In the genomic region with DNA sequence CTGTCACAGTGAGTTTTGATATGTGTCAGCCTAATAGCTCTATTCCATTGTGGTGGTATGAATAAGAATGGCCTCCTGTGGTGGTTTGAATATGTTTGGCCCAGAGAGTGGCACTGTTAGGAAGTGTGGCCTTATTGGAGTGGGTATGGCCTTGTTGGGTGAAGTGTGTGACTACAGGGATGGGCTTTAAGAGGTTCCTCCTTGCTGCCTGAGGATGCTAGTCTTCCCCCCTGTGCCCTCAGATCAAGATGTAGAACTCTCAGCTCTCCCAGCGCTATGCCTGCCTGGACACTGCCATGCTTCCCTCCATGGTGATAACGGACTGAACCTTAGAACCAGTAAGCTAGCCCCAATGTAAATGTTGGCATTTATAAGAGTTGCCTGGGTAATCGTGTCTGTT, we compare ENCODE assay signal across 29 mouse cellular contexts.
"Had no signal": no experiment of that assay in that cellular context is flagged by ENCODE, and none has a peak within 500 bp of the region (broad histone marks: within the 10 kb centered on the region; RNA-seq: fewer than 3 reads in every experiment).

No protein-coding gene starts in this region.

- H3K36me3 ChIP-seq: heart, embryonic 12.5 days; heart, embryonic 13.5 days; heart, embryonic 15.5 days; hindbrain, embryonic 10.5 days; hindbrain, embryonic 12.5 days; hindbrain, embryonic 13.5 days; hindbrain, embryonic 15.5 days; intestine, embryonic 15.5 days; kidney, embryonic 15.5 days had no signal

- H3K27me3 ChIP-seq: heart, embryonic 12.5 days; heart, embryonic 13.5 days; heart, embryonic 15.5 days; hindbrain, embryonic 12.5 days; hindbrain, embryonic 13.5 days; hindbrain, embryonic 15.5 days; intestine, embryonic 15.5 days; kidney, embryonic 15.5 days had no signal

- DNase-seq: heart, postnatal 14 days; heart, postnatal 36 days; heart, postnatal 4 days; kidney, adult 11 months; kidney, adult 18-20 months; kidney, adult 2 months; kidney, adult 8-10 months; kidney, adult 9 months; kidney, postnatal 10 days; kidney, postnatal 14 days; kidney, postnatal 25 days; kidney, postnatal 36 days; kidney, postnatal 4 days; layer of hippocampus, adult 9-11 months; layer of hippocampus, postnatal 36 days had no signal

- H3K4me1 ChIP-seq: heart, embryonic 15.5 days; hindbrain, embryonic 10.5 days; hindbrain, embryonic 12.5 days; hindbrain, embryonic 13.5 days; hindbrain, embryonic 15.5 days; intestine, embryonic 15.5 days; kidney, embryonic 15.5 days had no signal

- H3K4me3 ChIP-seq: heart, embryonic 12.5 days; heart, embryonic 13.5 days; heart, embryonic 15.5 days; hindbrain, embryonic 10.5 days; hindbrain, embryonic 12.5 days; hindbrain, embryonic 13.5 days; hindbrain, embryonic 15.5 days; intestine, embryonic 15.5 days; kidney, embryonic 15.5 days; layer of hippocampus, adult 2 months; left cerebral cortex, adult 2 months had no signal

- H3K27ac ChIP-seq: heart, embryonic 13.5 days; heart, embryonic 15.5 days; hindbrain, embryonic 10.5 days; hindbrain, embryonic 12.5 days; hindbrain, embryonic 13.5 days; hindbrain, embryonic 14.5 days; hindbrain, embryonic 15.5 days; hindbrain, postnatal 0 days; intestine, embryonic 15.5 days; kidney, embryonic 15.5 days; kidney, postnatal 0 days; layer of hippocampus, adult 2 months; left cerebral cortex, adult 2 months had no signal

- H3K9me3 ChIP-seq: heart, embryonic 12.5 days; heart, embryonic 13.5 days; heart, embryonic 15.5 days; hindbrain, embryonic 10.5 days; hindbrain, embryonic 12.5 days; hindbrain, embryonic 13.5 days; hindbrain, embryonic 15.5 days; intestine, embryonic 15.5 days; kidney, embryonic 15.5 days had no signal
